Mouse (Mus musculus) stomach, postnatal 0 days (tissue): ENCODE results near the gene Dand5.

Experiments used
- CTCF ChIP-seq: IDR thresholded peaks from 2 replicates; pipeline ENCODE4 v1.5.1; 2016; ENCODE audit warnings: antibody characterized with exemption, low read depth, mild to moderate bottlenecking, moderate library complexity
- EP300 ChIP-seq: optimal IDR thresholded peaks from 2 replicates; pipeline ENCODE3; 2016; ENCODE audit warnings: antibody characterized with exemption

- peak; percentile 73 for TF ChIP-seq CTCF
- no peak for TF ChIP-seq EP300
Observed at GRCm38 (mm10) chr8:84845355-84846093, 22.9 kb upstream of the Dand5 start.
